Mouse (Mus musculus) hindbrain, embryonic 12.5 days (tissue): ENCODE results near the gene Smco3. TPM values are rescaled to one million over a fixed set of nuclear protein-coding genes. Genes with fewer than 3 reads are reported as not detected.

ENCODE experiments used
- ATAC-seq: fragments of 200-750 bp; cut with Nextera tagmentation; 2 replicates; pipeline ENCODE4 v1.8.0; 2017; ENCODE audit warnings: moderate TSS enrichment; ENCODE audit not compliant: low FRiP score
- H3K27ac ChIP-seq: fragments of 300-500 bp; sonication (generic); 2 replicates; pipeline ENCODE4 v1.5.1; 2016; ENCODE audit warnings: mild to moderate bottlenecking
- H3K27me3 ChIP-seq: fragments of 300-500 bp; sonication (generic); 2 replicates; pipeline ENCODE4 v1.6.1; 2016; ENCODE audit warnings: mild to moderate bottlenecking
- H3K36me3 ChIP-seq: fragments of 300-500 bp; sonication (generic); 2 replicates; pipeline ENCODE4 v1.6.1; 2016; ENCODE audit warnings: mild to moderate bottlenecking
- H3K4me1 ChIP-seq: fragments of 300-500 bp; sonication (generic); 2 replicates; pipeline ENCODE4 v1.6.1; 2016
- H3K4me2 ChIP-seq: fragments of 300-500 bp; sonication (generic); replicated peaks from 2 replicates; pipeline ENCODE4 v1.6.1; 2016; ENCODE audit warnings: mild to moderate bottlenecking
- H3K4me3 ChIP-seq: fragments of 300-500 bp; sonication (generic); 2 replicates; pipeline ENCODE4 v1.5.1; 2016; ENCODE audit warnings: mild to moderate bottlenecking
- H3K9ac ChIP-seq: fragments of 300-500 bp; sonication (generic); 2 replicates; pipeline ENCODE4 v1.6.1; 2016; ENCODE audit warnings: mild to moderate bottlenecking, moderate library complexity
- H3K9me3 ChIP-seq: fragments of 300-500 bp; sonication (generic); replicated peaks from 2 replicates; pipeline ENCODE4 v1.6.1; 2016; ENCODE audit warnings: mild to moderate bottlenecking
- WGBS: fragments of 180-500 bp; shearing (Covaris S2); methylation state at CpG from one replicate; pipeline ENCODE4 v1.1.7; 2016; 5-methylcytosine and 5-hydroxymethylcytosine counted together
- microRNA-seq: library from miRNA; unstranded; fragments of <30 nt; microRNA quantifications from one replicate; pipeline ENCODE4, GENCODE M21; 2017
- polyA plus RNA-seq: library from polyadenylated mRNA; unstranded; fragments of >200 nt; fragmentation: Nextera tagmentation; extraction: Ambion mirVana; gene quantifications from 2 replicates; pipeline ENCODE4 v1.2.1, GENCODE M21; 2016

Gene Smco3
- polyA plus RNA-seq, 1 experiment from 2014 or later, result 0.49 TPM

DNA sequence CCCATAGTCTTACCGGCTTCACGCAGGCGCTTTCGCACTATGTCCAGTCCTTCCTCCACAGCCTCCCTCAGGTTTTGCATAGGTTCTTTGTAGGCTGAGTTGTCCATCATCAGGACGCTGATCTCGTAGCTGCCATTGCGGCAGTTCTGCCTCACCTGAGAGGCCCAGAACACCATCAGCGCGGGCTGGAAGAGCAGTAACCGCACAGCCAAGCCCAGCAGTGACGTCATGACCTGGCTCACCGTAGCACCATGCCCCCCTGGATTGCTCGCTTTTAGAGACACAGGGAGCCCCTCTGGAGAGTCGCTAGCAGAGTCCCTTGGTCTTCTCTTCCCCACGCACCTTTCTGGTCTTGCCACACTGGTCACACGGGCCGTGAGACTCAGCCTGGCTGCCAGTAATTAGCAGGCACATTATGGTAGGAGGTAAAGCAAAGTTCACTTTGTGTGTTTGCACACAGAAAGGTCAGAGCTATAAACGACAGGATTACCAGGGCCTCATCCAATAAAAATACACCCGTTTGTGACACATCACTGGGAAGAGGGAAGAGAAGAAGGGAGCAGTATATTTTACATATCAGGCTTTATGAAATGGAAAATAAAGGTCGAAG is 53.8 kb downstream of the Smco3 start, which contains the start of gene Gucy2c:
Gucy2c (minus strand) TSS at position 389 of the 610 bp plus-strand sequence.
- Histone ChIP-seq H3K4me1 (no peaks in the 10 kb centered on the region), H3K4me3 (no peak within 1 kb of the TSS), H3K27me3 (no peaks in the 10 kb centered on the region), H3K4me2 (no peak within 1 kb of the TSS), H3K9me3 (no peaks in the 10 kb centered on the region), H3K27ac (no peak within 1 kb of the TSS), H3K9ac (no peak within 1 kb of the TSS), H3K36me3 (no peaks in the 10 kb centered on the region)
- 84% methylated on average over 20 of the region's 20 CpGs for WGBS
- no peak for ATAC-seq

Small RNA genes lying within 50 kb of the gene (microRNA-seq; reads per million reads assigned to microRNA genes)
- gene Gm44364, result not detected

Other genes starting within 250 kb of the Smco3 start
- gene Plbd1, start 173.5 kb downstream of the Smco3 start, polyA plus RNA-seq, result 2.3 and 2.6 TPM in 2 replicates
- 0.05 and 0.10 TPM in 2 replicates for gene Gucy2c, start 53.7 kb downstream of the Smco3 start, polyA plus RNA-seq
- gene Hist4h4, start 31.0 kb downstream of the Smco3 start, polyA plus RNA-seq, result 0.51 and 0.72 TPM in 2 replicates
- 115 and 121 TPM in 2 replicates for gene H2afj, start 27.2 kb downstream of the Smco3 start, polyA plus RNA-seq
- gene BC049715, start 7.8 kb downstream of the Smco3 start, polyA plus RNA-seq, result 1.3 and 2.5 TPM in 2 replicates
- gene Wbp11, start 7.2 kb downstream of the Smco3 start, polyA plus RNA-seq, result 112 and 123 TPM in 2 replicates
- gene Art4, start 22.3 kb upstream of the Smco3 start, polyA plus RNA-seq, result 0.47 and 0.75 TPM in 2 replicates
- 16.6 and 35.9 TPM in 2 replicates for gene Mgp, start 40.4 kb upstream of the Smco3 start, polyA plus RNA-seq
- gene Erp27, start 86.7 kb upstream of the Smco3 start, polyA plus RNA-seq, result not detected in 2 replicates
- not detected in 2 replicates for gene Pde6h, start 88.4 kb upstream of the Smco3 start, polyA plus RNA-seq
- gene Arhgdib, start 106.4 kb upstream of the Smco3 start, polyA plus RNA-seq, result 27.7 and 29.0 TPM in 2 replicates